Mouse (Mus musculus) monocyte, adult 5-6 weeks (primary cell): ENCODE measurements around the gene Txn2. TPM values are rescaled to one million over a fixed set of nuclear protein-coding genes. Genes with fewer than 3 reads are reported as not detected.

Experiments used
- ATAC-seq: fragments of 153-309, 156-312 bp; replicated peaks from 2 replicates; pipeline ENCODE4 v1.8.0; 2017; ENCODE audit warnings: mild to moderate bottlenecking; ENCODE audit not compliant: low TSS enrichment, insufficient number of reproducible peaks, severe bottlenecking, poor library complexity, low FRiP score
- total RNA-seq: library from RNA; stranded (forward); fragments of 200-1000, 200-491, 200-594 nt; gene quantifications from 3 replicates; pipeline ENCODE4 v1.2.3, GENCODE M21; 2017

Txn2 gene
- total RNA-seq, 1 experiment from 2014 or later: 27.0 TPM

- ATAC-seq: no peak
Observed at GRCm38 (mm10) chr15:77914507-77914906, 14.3 kb downstream of the Txn2 start.

- no peak for ATAC-seq
Observed at GRCm38 (mm10) chr15:77913054-77913453, 15.8 kb downstream of the Txn2 start.

- no peak for ATAC-seq
Observed at GRCm38 (mm10) chr15:77912585-77912984, 16.2 kb downstream of the Txn2 start.

- no peak for ATAC-seq
Observed at GRCm38 (mm10) chr15:77912048-77912447, 16.8 kb downstream of the Txn2 start.

GRCm38 (mm10) chr15:77911065-77911464 lies 17.7 kb downstream of the Txn2 start:
- ATAC-seq: no peak

- ATAC-seq: no peak
Observed at GRCm38 (mm10) chr15:77907646-77908518, 20.9 kb downstream of the Txn2 start.

- ATAC-seq: no peak
Observed at GRCm38 (mm10) chr15:77906545-77906944, 22.3 kb downstream of the Txn2 start.

- ATAC-seq: no peak
Observed at GRCm38 (mm10) chr15:77906081-77906480, 22.7 kb downstream of the Txn2 start.

GRCm38 (mm10) chr15:77905275-77905970 lies 23.4 kb downstream of the Txn2 start:
- ATAC-seq: 0 out of 2 replicates have a peak, but pooled peaks have one; percentile 14

- no peak; the same call in 1 of the 2 replicates for ATAC-seq
Observed at GRCm38 (mm10) chr15:77904363-77904892, 24.4 kb downstream of the Txn2 start.

- 0 out of 2 replicates have a peak, but pooled peaks have one; percentile 13 for ATAC-seq
Observed at GRCm38 (mm10) chr15:77903176-77903575, 25.6 kb downstream of the Txn2 start.

GRCm38 (mm10) chr15:77894926-77895325 lies 33.9 kb downstream of the Txn2 start:
- ATAC-seq: no peak

GRCm38 (mm10) chr15:77893292-77893691 lies 35.5 kb downstream of the Txn2 start:
- ATAC-seq: no peak

- no peak for ATAC-seq
Observed at GRCm38 (mm10) chr15:77892420-77892819, 36.4 kb downstream of the Txn2 start.

- no peak for ATAC-seq
Observed at GRCm38 (mm10) chr15:77891766-77892165, 37.0 kb downstream of the Txn2 start.

- no peak for ATAC-seq
Observed at GRCm38 (mm10) chr15:77889761-77890422, 38.9 kb downstream of the Txn2 start.

- ATAC-seq: no peak
Observed at GRCm38 (mm10) chr15:77888286-77888685, 40.5 kb downstream of the Txn2 start.

- ATAC-seq: no peak
Observed at GRCm38 (mm10) chr15:77887093-77887488, 41.7 kb downstream of the Txn2 start.
